Mouse (Mus musculus) kidney, adult 9 months (tissue): ENCODE results near the gene Hoxb2.

Source experiments
- DNase-seq: peaks from one replicate; pipeline ENCODE4 v3.0.0; 2022

Gene Hoxb2

GRCm38 (mm10) chr11:96336597-96336996, 13.7 kb upstream of the Hoxb2 start:
- DNase-seq, result peak; percentile 78

DNA sequence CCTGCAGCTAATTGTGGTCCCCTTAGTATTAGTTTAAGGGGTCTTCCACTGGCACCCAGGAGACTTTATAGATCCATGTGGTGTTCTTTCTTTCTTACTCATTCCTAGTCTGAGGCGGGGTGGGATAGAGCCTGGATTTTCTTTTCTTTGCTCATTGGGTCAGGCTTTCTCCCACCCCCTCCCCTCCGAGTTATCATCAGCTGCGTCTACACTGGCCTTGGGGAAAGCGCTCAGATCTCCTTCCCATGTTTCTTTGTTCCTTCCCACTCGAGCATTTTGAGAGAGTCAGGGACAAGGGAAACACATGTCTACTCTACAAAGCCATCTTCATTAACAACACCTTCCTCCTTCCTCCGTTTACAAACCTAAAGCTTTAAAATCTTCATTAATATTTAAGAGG, 13.3 kb upstream of the Hoxb2 start:
- no peak for DNase-seq

- no peak for DNase-seq
Measured at GRCm38 (mm10) chr11:96338957-96339855, 11.1 kb upstream of the Hoxb2 start.

- DNase-seq, result peak; percentile 55
Measured at GRCm38 (mm10) chr11:96340698-96341365, 9.5 kb upstream of the Hoxb2 start.

DNA sequence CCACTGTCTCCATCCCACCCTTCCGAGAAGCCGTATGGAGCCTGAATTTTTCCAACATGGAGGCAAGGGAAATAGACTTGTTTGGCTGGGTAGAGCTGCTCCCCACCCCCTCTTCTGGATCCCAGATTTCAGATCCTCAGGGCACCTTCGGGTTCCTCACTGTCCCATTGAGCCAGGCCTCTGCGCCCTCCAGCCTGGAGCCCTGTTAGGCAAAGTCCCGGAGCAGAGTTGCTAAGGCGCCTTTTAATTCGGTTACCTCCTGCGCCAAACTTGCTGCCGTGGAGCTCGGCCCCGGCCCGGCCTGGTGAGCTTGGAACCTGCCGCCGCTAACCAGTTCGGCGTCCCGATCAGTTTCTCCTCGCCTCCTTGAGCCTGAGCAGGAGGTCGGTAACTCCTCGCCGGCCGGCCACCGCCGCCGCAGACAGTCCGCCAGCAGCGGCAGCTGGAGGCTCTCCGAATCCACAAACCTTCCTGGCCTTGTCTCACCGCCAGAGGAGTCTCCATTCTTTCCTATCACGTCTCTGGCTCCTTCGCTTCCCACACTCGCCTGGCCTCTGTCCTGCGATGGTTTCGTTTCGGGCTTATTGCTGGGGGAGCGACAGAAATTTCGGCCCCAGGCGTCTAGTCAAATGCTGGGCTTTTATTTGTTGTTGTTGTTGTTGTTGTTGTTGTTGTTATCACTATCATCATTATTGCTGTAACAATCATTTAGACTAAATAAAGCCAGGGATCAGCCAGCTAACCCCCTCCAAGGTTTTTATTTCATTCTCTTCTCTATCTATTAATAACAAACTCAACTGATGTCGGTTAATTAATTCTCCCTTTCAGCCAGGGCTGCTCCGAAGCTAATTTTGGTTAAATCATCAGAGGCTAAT, 8.4 kb upstream of the Hoxb2 start:
- DNase-seq, result peak; percentile 73

DNA sequence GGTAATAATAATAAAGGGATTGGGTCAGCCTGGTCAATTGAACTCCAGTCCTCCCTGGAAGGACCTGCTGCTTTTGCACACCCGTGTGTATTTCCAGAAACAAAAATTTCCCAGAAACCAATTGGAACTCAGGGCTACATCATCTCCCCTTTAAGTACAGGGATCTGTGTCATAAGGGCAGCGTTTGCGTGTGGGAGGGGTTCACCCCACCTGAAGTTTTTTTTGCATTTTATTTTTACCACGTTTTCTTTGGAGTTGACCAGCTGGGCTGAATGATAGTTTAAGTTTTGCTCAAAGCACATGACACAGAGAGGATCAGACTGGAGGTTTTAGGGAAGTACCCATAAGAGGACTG, 7.8 kb upstream of the Hoxb2 start:
- DNase-seq, result no peak

GRCm38 (mm10) chr11:96343206-96343745, 7.0 kb upstream of the Hoxb2 start:
- DNase-seq, result peak; percentile 34

DNA sequence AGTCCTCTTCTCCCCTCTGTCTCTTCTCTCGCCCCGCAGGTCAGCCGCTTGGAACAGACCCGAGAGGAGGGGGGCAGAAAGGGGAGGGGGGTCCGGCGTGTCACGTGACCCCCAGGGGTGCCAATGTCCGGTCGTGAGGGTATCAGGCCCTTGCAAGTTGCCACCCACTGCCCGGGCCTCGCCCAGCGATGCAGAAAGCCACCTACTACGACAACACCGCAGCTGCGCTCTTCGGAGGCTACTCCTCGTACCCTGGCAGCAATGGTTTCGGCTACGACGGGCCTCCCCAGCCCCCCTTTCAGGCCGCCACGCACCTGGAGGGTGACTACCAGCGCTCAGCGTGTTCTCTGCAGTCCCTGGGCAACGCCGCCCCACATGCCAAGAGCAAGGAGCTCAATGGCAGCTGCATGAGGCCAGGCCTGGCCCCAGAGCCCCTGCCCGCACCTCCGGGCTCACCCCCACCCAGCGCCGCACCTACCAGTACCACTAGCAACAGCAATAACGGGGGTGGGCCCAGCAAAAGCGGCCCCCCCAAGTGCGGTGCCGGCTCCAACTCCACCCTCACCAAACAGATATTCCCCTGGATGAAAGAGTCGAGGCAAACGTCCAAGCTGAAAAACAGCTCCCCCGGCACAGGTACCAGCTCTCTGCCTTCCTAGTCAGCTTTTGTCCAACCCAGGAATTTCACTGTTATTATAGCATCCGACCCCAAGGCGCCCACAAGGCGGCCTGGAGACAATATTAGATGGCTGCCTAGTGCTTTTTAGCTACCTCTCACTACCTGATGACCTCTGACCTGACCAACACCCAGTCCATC, 6.1 kb upstream of the Hoxb2 start:
- DNase-seq, result peak; percentile 49

GRCm38 (mm10) chr11:96344878-96345159, 5.5 kb upstream of the Hoxb2 start:
- no peak for DNase-seq

DNA sequence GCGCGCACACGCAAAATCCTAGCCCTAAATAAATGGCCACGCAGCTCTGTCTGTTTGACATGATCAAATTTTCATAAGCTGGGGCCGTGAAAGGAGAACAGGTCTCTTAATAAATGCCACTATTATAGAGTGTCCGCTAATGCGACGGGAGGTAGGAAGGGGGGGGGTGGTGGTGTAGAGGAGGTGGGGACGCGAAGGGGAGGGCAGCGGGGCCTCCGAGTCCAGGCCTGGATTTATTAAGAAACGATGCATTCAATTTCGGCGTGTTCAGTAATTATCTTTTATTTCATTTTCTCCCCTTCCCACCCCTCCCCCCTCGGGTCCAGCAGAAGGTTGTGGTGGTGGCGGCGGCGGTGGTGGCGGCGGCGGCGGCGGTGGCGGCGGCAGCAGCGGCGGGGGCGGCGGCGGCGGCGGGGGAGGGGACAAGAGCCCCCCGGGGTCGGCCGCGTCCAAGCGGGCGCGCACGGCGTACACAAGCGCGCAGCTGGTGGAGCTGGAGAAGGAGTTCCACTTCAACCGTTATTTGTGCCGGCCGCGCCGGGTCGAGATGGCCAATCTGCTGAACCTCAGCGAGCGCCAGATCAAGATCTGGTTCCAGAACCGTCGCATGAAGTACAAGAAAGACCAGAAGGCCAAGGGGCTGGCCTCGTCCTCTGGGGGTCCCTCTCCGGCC, 5.0 kb upstream of the Hoxb2 start:
- peak; percentile 50 for DNase-seq

GRCm38 (mm10) chr11:96345893-96346806, 4.2 kb upstream of the Hoxb2 start:
- DNase-seq, result peak; percentile 75

- peak; percentile 68 for DNase-seq
Measured at GRCm38 (mm10) chr11:96346916-96347520, 3.3 kb upstream of the Hoxb2 start.

DNA sequence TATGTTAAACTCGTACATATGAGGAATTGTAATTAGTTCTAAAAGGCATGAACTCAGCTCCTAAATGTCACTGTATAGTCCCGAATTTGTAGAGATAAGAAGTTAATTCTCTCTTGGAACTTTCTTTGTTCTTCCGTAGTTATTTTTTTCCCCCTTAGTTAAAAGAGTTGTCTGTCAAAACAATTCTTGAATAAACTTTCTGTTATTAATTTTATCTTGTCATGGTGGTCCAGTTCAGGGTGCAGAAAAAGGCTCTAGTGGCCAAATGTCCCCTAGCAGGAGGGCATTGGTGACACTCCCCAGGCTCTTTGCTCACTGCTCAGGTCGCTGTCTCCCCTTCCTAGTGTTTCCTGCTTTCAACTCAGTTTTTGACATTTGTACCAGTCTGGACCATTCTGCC, 2.6 kb upstream of the Hoxb2 start:
- no peak for DNase-seq

DNA sequence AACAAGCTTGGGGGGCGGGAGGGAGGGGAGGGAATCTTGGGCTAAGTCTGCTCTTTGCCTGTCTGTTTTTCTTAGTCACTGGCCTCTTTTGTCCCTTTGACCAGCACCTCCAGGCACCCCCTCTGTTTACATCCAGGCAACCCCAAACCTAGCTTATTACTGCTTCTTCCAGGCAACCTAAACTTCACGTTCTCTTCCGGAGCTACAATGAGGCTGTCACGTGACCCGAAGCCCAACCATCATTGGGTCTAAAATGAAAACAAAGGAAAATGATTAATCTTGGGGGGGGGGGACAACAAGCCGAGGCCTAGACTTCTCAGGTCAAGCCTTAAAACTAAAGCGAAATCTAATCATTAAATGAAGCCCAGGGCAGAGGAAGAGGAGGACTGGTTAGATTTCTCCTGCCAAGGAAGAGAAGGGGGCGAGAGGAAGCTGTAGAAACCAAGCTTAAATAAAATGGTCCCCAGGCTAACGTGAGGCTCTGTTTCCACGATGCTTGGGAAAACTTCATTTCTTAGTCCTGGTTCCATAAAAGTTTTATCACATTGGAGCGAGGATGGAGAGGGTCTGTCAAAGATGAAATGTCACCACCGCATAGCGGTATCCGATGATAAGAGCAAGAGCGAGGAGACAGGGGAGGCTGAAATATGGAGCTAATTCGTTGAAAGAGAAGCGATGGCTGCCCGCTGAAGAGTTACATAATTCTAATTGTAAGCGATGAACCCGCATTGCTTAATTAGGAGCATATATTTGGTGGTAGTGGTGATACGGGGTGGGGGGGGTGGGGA, 2.0 kb upstream of the Hoxb2 start:
- DNase-seq, result peak; percentile 89

GRCm38 (mm10) chr11:96348988-96349387, 1.3 kb upstream of the Hoxb2 start:
- no peak for DNase-seq

GRCm38 (mm10) chr11:96349491-96350340, 609 bp upstream of the Hoxb2 start:
- DNase-seq, result peak; percentile 68

DNA sequence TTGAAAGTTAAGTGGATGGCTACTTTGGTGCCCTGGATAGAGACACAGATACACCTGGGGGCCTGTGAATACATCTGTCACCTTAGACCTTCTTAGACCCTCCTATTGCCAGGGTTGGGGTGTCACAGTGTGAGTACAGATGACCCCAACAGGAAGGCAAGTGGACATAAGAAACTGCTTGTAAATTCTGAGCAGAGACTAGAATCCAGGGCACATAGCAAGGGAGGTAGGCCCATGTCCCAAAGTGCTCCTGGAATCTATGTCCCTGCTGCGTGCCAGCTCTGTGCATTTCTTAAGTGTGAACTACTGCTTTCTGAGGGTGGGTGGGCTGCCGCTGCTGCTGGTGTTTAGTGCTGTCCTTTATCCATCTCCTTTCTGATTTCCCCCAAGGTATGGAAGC, 466 bp downstream of the Hoxb2 start:
- no peak for DNase-seq

GRCm38 (mm10) chr11:96351312-96351711, 987 bp downstream of the Hoxb2 start:
- DNase-seq, result peak; percentile 76
